Mouse (Mus musculus) lung, postnatal 14 days (tissue): ENCODE results near the gene Tmco5b.

ENCODE experiments used
- DNase-seq: peaks from one replicate; pipeline ENCODE4 v3.0.0; 2021

Tmco5b gene

DNA sequence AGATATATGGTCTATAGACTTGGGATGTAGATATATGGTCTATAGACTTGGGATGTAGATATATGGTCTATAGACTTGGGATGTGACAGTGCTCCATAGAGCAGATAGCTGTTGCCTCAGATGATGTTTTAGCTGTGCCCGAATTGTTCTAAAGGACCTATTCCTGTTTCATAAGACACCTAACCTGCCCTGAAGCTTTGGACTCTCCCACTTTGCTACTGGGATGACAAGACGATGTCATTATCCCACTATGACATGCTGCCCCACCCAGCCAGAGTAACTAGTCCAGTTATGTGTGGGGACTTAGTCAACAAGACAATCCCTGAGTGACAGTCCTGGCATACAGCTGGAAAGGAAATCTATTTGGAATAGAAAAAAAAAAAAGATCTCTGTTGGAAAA, at the start of gene Tmco5b:
Gene Tmco5b, plus strand, starts transcription at position 301 of the 400 bp plus-strand sequence.
- DNase-seq = no peak

DNA sequence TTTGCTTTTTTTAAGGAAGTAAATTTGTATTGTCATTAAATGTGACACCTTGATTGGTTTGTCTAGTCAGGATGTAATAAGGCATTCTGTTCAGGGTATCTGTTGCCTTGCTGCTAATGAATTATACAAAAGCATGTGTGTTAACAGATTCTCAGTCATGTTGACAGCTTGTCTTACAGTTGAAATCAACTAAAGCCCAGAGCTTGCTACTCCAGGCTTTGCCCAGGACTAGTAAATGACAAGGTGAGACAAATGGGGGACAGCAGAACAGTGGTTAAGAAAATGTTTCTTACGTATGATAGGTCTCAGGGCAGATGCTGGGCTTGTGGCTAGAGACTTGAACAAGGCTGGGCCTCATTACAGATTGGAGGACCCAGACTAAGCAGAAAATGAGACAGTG, 48.5 kb upstream of the Tmco5b start:
- no peak for DNase-seq

DNA sequence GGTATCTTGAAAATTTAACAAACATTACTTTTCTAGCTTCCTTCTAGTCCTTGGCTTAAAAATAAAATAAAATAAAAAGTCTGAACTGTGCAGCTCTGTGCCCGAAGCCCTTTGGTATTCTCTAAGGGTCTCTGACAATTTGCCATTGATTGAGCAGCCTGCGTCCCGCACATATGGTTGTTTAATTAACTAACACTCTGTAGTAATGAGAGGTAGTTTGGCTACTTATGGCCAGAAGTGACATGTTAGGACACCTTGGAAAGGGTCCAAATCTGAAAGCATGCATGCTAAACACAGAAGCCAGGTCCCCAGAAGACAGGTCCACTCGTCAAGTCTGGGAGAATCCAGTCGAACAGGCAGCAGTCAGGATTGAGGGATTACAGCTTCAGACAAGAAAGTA, 46.7 kb upstream of the Tmco5b start:
- no peak for DNase-seq

DNA sequence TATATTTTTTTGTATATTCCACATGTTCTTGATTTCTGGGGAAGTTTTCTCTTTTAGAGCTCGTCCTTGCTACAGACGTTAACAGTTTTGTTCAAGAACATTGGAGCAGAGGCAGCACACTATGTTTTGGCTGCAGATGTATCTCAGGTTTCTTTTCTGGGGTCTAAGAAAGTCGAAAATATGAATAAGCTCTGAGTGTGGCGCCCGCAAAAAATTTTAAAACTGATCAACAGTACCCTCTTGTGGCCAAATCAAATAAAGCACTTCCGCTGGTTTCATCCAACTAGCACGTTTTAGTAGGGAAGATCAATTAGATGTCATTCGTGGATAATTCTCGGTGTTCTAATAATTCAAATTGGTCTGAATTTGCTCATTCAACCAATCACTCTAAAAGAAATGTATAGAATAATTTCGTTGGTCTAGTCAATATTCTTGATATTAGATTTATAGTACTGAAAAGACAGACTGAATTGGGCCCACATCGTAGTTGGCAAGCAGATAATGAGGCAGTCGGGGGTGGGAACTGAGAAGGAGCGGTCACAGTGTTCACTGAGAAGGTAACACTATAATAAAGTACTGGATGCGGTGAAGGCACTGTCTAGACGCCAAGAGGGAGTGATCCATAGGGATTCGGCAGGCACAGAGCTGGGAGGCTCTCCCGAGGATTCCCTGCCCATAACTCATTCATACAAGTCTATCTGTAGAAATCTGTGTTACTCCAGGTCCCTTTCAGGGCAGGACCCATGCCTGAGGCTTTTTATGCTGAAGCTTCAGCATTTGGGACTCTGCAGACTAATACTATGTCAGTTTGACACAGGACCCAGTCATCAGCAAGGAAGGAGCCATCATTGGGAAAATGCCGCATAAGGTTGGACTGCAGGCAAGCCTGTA, 17.1 kb downstream of the Tmco5b start:
- peak; percentile 20 for DNase-seq

DNA sequence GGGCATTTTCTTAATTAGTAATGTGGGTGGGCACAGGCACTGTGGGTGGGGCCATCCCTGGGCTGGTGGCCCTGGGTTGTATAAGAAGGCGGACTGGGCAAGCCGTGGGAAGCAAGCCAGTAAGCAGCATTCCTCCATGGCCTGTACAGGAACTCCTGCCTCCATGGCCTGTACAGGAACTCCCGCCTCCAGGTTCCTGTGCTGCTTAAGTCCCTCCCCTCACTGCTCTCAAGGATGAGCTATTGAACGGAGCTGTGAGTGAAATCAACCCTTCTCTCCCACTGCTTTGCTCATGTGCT, 17.7 kb downstream of the Tmco5b start:
- DNase-seq = no peak

DNA sequence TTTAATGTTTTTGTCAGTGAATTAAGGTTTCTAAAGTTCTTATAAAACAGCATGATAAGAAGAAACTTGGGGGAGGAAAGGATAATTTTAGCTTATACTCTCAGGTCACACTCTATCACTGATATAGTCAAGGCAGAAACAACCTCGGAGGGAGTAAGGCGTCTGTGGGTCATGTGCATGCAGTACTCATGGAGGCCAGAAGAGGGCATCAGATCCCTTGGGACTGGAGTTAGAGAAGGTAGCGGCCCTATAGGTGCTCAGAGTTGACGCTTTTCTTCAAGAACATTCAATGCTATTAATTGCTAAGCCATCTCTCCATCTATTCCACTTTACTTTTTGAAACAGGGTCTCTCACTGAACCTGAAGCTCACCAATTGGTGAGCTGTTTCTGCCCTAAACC, 19.8 kb downstream of the Tmco5b start:
- peak; percentile 79 for DNase-seq

DNA sequence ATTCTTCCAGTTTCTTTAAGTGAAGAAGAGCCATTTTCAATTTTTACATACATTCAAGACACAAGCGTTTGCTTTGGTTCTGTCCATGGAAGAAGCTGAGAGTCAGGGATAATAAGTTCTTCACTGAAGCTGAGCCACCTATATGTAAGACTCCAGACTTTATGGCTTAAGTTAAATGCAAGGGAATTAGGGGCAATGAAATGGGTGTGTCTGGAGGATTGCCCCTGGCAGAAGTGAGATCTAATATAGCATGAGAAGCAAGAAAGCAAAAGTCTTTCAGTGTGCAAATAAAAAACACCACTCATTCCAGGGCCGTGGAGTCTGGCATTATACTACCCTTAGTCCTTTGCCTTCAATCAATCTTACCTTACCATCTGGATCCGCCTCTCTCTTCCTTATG, 25.7 kb downstream of the Tmco5b start:
- DNase-seq = no peak

DNA sequence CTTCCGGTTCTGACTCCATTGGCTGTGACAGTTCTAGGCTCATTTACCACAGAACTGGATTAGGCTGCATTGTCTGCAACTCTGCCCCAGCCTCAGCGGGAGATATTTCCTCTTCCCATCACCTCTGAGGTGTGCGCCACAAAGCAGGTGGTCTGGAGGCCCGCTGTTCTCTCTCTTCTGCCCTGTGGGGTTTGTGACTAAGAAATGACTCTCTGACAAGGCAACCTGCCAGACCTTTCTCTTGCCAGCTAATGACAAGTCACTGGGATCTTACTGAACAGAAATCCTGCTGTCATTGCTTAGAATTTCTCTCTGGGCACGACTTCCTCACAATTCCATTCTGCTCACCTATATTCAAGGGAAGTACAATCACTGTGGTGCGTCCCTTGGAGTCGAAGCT, 37.5 kb downstream of the Tmco5b start:
- no peak for DNase-seq

DNA sequence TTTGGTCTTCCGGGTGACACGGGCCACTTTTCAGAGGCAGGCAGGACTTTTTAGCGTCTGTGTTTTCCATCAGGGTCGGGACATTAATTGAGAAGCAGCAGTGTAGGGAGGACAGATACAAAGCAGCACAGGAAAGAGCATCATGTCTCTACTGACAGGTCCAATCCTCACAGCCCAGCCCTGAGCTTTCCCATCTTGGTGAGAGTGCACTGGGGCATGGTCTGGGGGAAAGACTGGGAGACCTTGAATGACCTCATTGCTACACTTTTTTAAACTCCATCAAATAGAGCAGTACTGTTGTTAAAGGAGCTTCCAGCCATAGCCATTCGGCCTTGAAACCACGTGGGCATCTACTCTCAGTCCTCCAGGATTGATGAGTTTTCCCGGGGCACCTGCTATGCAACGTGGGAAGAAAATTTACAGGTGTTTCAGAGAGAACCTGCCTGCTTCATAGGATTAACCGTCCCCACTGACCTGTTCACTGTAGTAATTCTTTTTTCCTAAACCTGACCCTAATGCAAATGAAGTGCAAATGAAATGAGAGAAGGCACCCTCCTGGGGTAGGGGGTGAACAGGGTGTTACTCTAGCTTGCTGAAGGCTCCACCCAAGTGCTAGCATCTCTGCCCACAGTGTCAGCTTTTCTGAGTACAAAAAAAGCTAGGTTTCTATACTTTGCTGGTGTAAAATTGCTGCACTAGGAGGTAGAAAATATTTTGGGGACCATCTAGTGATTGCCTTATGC, 48.4 kb downstream of the Tmco5b start:
- DNase-seq = no peak

DNA sequence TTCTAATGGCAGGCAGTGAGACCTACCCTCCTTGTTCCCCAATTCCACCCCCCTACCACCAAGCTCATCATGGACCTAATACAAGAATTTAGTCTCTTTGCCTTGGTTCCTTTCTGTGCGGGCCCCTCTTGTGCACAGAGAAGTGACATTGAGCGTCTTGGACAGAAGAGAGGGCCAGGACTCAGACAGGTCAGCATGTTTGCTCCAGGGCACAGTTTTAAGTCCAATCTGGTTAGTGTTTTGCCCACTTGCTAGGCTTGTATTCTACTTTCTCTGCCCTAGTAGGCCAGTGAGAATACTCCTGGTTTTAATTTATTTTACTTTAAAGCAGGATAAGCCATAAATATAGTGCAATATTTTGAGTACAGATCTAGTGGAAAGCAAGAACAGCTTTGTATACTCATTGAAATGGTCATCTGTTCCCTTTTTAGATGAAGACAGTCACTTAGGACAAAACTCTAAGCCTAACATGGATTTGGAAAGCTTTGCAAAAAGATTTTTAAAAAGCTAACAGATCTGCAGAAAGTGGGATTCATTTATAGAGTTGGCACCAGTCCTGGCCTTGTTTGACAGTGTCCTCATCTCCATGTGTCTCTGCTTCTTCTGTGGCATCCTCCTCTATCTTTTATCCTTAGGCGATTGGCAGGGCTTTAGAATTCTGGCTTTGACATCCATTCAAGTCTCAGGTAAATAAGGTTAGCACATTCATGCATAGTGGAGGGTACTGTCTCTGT, 50.2 kb downstream of the Tmco5b start:
- DNase-seq = no peak

DNA sequence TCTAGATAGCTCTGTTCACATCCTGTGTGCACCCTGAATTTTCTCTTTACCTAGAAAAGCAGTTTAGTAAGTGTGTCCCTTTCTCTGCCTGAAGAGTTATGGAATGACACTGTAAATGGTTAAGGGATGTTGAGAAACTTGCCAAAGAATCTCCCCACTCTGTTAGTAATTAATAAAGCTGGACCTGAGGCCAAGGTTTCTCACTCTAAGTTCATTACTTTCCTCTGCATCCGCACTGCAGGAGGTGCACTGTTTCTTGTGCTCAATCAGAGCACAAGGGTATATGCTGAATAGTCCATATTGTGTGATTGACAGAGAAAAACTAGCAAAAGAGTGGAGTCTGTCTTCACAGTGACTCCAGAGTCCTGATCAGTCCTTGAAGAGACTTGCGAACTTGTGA, 59.0 kb downstream of the Tmco5b start:
- DNase-seq = no peak
